Mouse (Mus musculus) olfactory bulb, adult 2 months (tissue): ENCODE measurements around the gene Rasl10b.

Experiments used
- CTCF ChIP-seq: fragments of 200-500 bp; IDR thresholded peaks from 2 replicates; pipeline ENCODE4 v1.5.1; 2012; ENCODE audit warnings: low read depth, mild to moderate bottlenecking, low read length, moderate library complexity; ENCODE audit not compliant: insufficient read depth
- POLR2A ChIP-seq: fragments of 200-500 bp; IDR thresholded peaks from 2 replicates; pipeline ENCODE4 v1.6.1; 2012; ENCODE audit warnings: mild to moderate bottlenecking, low read depth, low read length, moderate library complexity; ENCODE audit not compliant: insufficient read depth

DNA sequence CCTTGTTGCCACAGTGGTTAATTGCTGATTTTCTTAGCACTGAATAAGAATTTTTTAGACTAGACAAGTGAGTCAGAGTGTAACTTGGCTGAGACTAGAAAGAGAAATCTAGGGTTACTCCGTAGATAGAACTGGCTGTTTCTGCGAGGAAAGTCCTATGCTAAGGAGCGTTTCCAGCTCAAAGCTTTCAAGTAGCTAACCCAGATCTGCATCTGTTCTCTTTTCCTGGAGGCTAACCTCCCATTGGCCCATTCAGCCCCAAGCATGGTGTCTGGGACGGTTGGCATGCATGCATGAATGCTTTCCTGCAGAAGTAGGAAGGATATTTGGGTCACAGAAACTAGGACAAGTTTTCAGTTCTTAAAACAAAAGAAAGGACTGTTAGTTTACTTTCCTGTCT, 37.7 kb upstream of the Rasl10b start:
- no peak for TF ChIP-seq CTCF
- TF ChIP-seq POLR2A, result no peak
